Mouse (Mus musculus) neural tube, embryonic 14.5 days (tissue): ENCODE measurements around the gene Gm5294. TPM values are rescaled to one million over a fixed set of nuclear protein-coding genes. Genes with fewer than 3 reads are reported as not detected.

Experiments
- ATAC-seq: fragments of 200-750 bp; cut with Nextera tagmentation; 2 replicates; pipeline ENCODE4 v1.8.0; 2017; ENCODE audit warnings: low read depth, mild to moderate bottlenecking, moderate TSS enrichment, moderate library complexity
- H3K27ac ChIP-seq: fragments of 300-500 bp; sonication (generic); 2 replicates; pipeline ENCODE4 v1.5.1; 2014; ENCODE audit warnings: low read depth, mild to moderate bottlenecking, control low read depth, low read length, moderate library complexity, mixed read lengths
- H3K27me3 ChIP-seq: fragments of 300-500 bp; sonication (generic); 2 replicates; pipeline ENCODE4 v1.6.1; 2014; ENCODE audit warnings: low read length; ENCODE audit not compliant: control insufficient read depth, insufficient read depth
- H3K36me3 ChIP-seq: fragments of 300-500 bp; sonication (generic); 2 replicates; pipeline ENCODE4 v1.6.1; 2014; ENCODE audit warnings: low read length, mixed read lengths; ENCODE audit not compliant: control insufficient read depth, insufficient read depth
- H3K4me1 ChIP-seq: fragments of 300-500 bp; sonication (generic); 2 replicates; pipeline ENCODE4 v1.6.1; 2014; ENCODE audit warnings: low read length; ENCODE audit not compliant: control insufficient read depth, insufficient read depth
- H3K4me2 ChIP-seq: fragments of 300-500 bp; sonication (generic); 2 replicates; pipeline ENCODE4 v1.6.1; 2014; ENCODE audit warnings: mild to moderate bottlenecking, low read depth, low read length, control low read depth
- H3K4me3 ChIP-seq: fragments of 300-500 bp; sonication (generic); 2 replicates; pipeline ENCODE4 v1.5.1; 2014; ENCODE audit warnings: low read depth, low read length, control low read depth, mixed read lengths
- H3K9ac ChIP-seq: fragments of 300-500 bp; sonication (generic); replicated peaks from 2 replicates; pipeline ENCODE4 v1.6.1; 2014; ENCODE audit warnings: low read depth, mild to moderate bottlenecking, control low read depth, low read length, mixed read lengths
- H3K9me3 ChIP-seq: fragments of 300-500 bp; sonication (generic); 2 replicates; pipeline ENCODE4 v1.6.1; 2016; ENCODE audit warnings: low read length; ENCODE audit not compliant: control insufficient read depth
- WGBS: fragments of 180-500 bp; shearing (Covaris S2); extraction: QIAGEN DNeasy Blood & Tissue Kit; methylation state at CpG from one replicate; pipeline ENCODE4 v1.1.7; 2014; 5-methylcytosine and 5-hydroxymethylcytosine counted together
- polyA plus RNA-seq: library from polyadenylated mRNA; unstranded; fragments of >200 nt; fragmentation: Nextera tagmentation; extraction: Ambion mirVana; gene quantifications from 2 replicates; pipeline ENCODE4 v1.2.1, GENCODE M21; 2014

Gm5294 gene
- polyA plus RNA-seq, result not detected in 2 replicates

DNA sequence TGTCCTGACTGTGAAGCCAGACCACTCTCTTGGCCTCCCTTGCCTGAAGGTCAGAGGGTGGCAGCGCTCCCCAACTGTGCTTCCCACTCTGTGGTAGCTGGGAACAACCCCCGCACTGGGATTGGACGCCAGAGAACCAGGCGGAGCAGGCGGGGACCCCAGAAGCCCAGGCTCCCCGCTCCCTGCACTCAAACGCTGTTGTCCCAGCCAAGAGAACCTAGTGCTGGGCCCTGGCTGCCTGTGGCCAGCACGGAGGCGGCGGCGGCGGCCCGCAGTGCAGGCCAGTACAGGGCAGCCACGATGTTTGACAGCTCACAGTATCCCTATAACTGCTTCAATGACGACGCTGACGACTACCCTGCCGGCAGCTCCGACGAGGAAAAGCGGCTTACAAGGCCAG is at the start of gene Gm5294:
Gene Gm5294, plus strand, starts transcription at position 301 of the 400 bp plus-strand sequence.
- Histone ChIP-seq H3K4me2 (peak within 1 kb of the TSS; percentile 29; the same call in 1 of the 2 replicates), H3K4me3 (peak within 1 kb of the TSS; percentile 1; the same call in 1 of the 2 replicates), H3K4me1 (0 out of 2 replicates have a peak, but pooled peaks cover 2% of the 10 kb centered on the region), H3K27me3 (peaks cover 26% of the 10 kb centered on the region), H3K27ac (no peak within 1 kb of the TSS), H3K9me3 (no peaks in the 10 kb centered on the region), H3K36me3 (no peaks in the 10 kb centered on the region), H3K9ac (no peak within 1 kb of the TSS)
- WGBS, result 6% methylated on average over 21 of the region's 21 CpGs
- ATAC-seq, result no peak

GRCm38 (mm10) chr5:138775096-138775495 is 44.8 kb upstream of the Gm5294 start:
- Histone ChIP-seq H3K27ac (no peak overlapping the region), H3K27me3 (no peaks in the 10 kb centered on the region), H3K9ac (no peak overlapping the region), H3K4me2 (no peak overlapping the region), H3K9me3 (no peaks in the 10 kb centered on the region), H3K4me3 (no peak overlapping the region), H3K36me3 (peaks cover 17% of the 10 kb centered on the region; the same call in 1 of the 2 replicates), H3K4me1 (peaks cover 13% of the 10 kb centered on the region; the same call in 1 of the 2 replicates)
- WGBS, result 95% methylated on average over 5 of the region's 5 CpGs
- no peak for ATAC-seq

- H3K27ac ChIP-seq, result no peak overlapping the region
- peaks cover 14% of the 10 kb centered on the region; the same call in 1 of the 2 replicates for H3K36me3 ChIP-seq
- no peak overlapping the region for H3K9ac ChIP-seq
- no peak overlapping the region for H3K4me2 ChIP-seq
- H3K4me3 ChIP-seq, result no peak overlapping the region
- ATAC-seq, result no peak
- H3K27me3 ChIP-seq, result no peaks in the 10 kb centered on the region
- peaks cover 13% of the 10 kb centered on the region; the same call in 1 of the 2 replicates for H3K4me1 ChIP-seq
- 81% methylated on average over 1 of the region's 1 CpGs for WGBS
- no peaks in the 10 kb centered on the region for H3K9me3 ChIP-seq
Observed at GRCm38 (mm10) chr5:138776346-138776745, 43.5 kb upstream of the Gm5294 start.

GRCm38 (mm10) chr5:138778731-138779463 is 41.0 kb upstream of the Gm5294 start:
- Histone ChIP-seq H3K4me2 (no peak overlapping the region), H3K27ac (peak overlapping the region; percentile 85), H3K27me3 (no peaks in the 10 kb centered on the region), H3K9me3 (no peaks in the 10 kb centered on the region), H3K9ac (no peak overlapping the region), H3K4me1 (peaks cover 13% of the 10 kb centered on the region; the same call in 1 of the 2 replicates), H3K36me3 (peaks cover 11% of the 10 kb centered on the region; the same call in 1 of the 2 replicates), H3K4me3 (no peak overlapping the region)
- ATAC-seq, result peak; percentile 89
- 12% methylated on average over 9 of the region's 9 CpGs for WGBS

GRCm38 (mm10) chr5:138779655-138780054 is 40.2 kb upstream of the Gm5294 start:
- Histone ChIP-seq H3K9ac (no peak overlapping the region), H3K36me3 (peaks cover 16% of the 10 kb centered on the region; the same call in 1 of the 2 replicates), H3K27ac (peak overlapping the region; percentile 85; the same call in 1 of the 2 replicates)

GRCm38 (mm10) chr5:138782697-138783096 is 37.2 kb upstream of the Gm5294 start:
- Histone ChIP-seq H3K27me3 (no peaks in the 10 kb centered on the region), H3K4me3 (no peak overlapping the region), H3K27ac (no peak overlapping the region), H3K9ac (no peak overlapping the region), H3K4me1 (peaks cover 13% of the 10 kb centered on the region; the same call in 1 of the 2 replicates), H3K4me2 (no peak overlapping the region), H3K9me3 (no peaks in the 10 kb centered on the region), H3K36me3 (peaks cover 14% of the 10 kb centered on the region)
- 81% methylated on average over 1 of the region's 1 CpGs for WGBS
- ATAC-seq, result no peak

More at GRCm38 (mm10) chr5:138779655-138780054, 40.2 kb upstream of the Gm5294 start:
- H3K4me3 ChIP-seq, result no peak overlapping the region
- peaks cover 13% of the 10 kb centered on the region; the same call in 1 of the 2 replicates for H3K4me1 ChIP-seq
- no peak for ATAC-seq
- H3K4me2 ChIP-seq, result no peak overlapping the region
- WGBS, result 69% methylated on average over 3 of the region's 3 CpGs
- no peaks in the 10 kb centered on the region for H3K9me3 ChIP-seq
- no peaks in the 10 kb centered on the region for H3K27me3 ChIP-seq

- ATAC-seq, result no peak
- no peak overlapping the region for H3K27ac ChIP-seq
Observed at GRCm38 (mm10) chr5:138783181-138783580, 36.7 kb upstream of the Gm5294 start.

GRCm38 (mm10) chr5:138785986-138786515 is 33.8 kb upstream of the Gm5294 start:
- Histone ChIP-seq H3K4me1 (no peaks in the 10 kb centered on the region), H3K27ac (no peak overlapping the region), H3K4me2 (no peak overlapping the region), H3K9ac (no peak overlapping the region), H3K4me3 (no peak overlapping the region), H3K27me3 (no peaks in the 10 kb centered on the region), H3K36me3 (peaks cover 14% of the 10 kb centered on the region), H3K9me3 (no peaks in the 10 kb centered on the region)
- WGBS, result 93% methylated on average over 3 of the region's 3 CpGs
- ATAC-seq, result no peak

More at GRCm38 (mm10) chr5:138783181-138783580, 36.7 kb upstream of the Gm5294 start:
- 89% methylated on average over 8 of the region's 8 CpGs for WGBS
- H3K36me3 ChIP-seq, result peaks cover 14% of the 10 kb centered on the region
- H3K9ac ChIP-seq, result no peak overlapping the region
- H3K4me1 ChIP-seq, result peaks cover 13% of the 10 kb centered on the region; the same call in 1 of the 2 replicates
- H3K4me3 ChIP-seq, result no peak overlapping the region
- no peaks in the 10 kb centered on the region for H3K27me3 ChIP-seq
- no peak overlapping the region for H3K4me2 ChIP-seq
- no peaks in the 10 kb centered on the region for H3K9me3 ChIP-seq

DNA sequence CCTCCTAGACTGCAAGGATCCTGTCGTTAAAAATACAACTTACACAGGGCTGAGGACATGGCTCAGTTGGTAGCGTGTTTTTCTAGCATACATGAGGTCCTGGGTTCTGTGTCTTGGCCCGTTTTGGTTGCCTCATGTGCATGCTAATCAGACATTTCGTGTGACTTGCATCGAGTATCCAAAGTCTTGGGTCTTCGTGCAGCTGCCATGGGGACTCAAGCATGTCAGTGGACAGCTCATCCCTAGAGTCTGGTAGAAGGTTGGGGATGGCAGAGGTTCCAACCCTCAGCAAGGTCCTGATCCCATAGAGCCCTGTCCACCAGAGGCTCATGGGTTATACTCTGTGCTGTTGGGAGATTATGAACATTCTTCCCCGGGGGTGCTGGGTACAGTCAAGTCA is 32.2 kb upstream of the Gm5294 start:
- Histone ChIP-seq H3K9me3 (no peaks in the 10 kb centered on the region), H3K4me1 (no peaks in the 10 kb centered on the region), H3K36me3 (peaks cover 21% of the 10 kb centered on the region), H3K27ac (no peak overlapping the region), H3K4me2 (no peak overlapping the region), H3K4me3 (no peak overlapping the region), H3K27me3 (no peaks in the 10 kb centered on the region), H3K9ac (no peak overlapping the region)
- 85% methylated on average over 7 of the region's 7 CpGs for WGBS
- ATAC-seq, result no peak
